Mouse (Mus musculus) liver, adult 2 months (tissue): ENCODE measurements around the gene Rab7b. TPM values are rescaled to one million over a fixed set of nuclear protein-coding genes. Genes with fewer than 3 reads are reported as not detected.

Experiments
- DNase-seq: peaks from one replicate; pipeline ENCODE4 v3.0.0-alpha.2; 2011; ENCODE audit warnings: low read depth, low spot score; ENCODE audit errors: extremely low read depth
- H3K27ac ChIP-seq: fragments of 200-500 bp; replicated peaks from 2 replicates; pipeline ENCODE4 v1.5.1; 2012; ENCODE audit warnings: low read depth, mild to moderate bottlenecking, control low read depth, inconsistent platforms, low read length; ENCODE audit not compliant: insufficient read depth
- H3K27me3 ChIP-seq: fragments of 200-500 bp; 2 replicates; pipeline ENCODE4 v1.6.1; 2012; ENCODE audit warnings: mild to moderate bottlenecking, moderate library complexity, low read length, inconsistent platforms; ENCODE audit not compliant: control insufficient read depth, insufficient read depth
- H3K36me3 ChIP-seq: fragments of 200-500 bp; 2 replicates; pipeline ENCODE4 v1.6.1; 2012; ENCODE audit warnings: low read length, inconsistent platforms; ENCODE audit not compliant: control insufficient read depth, insufficient read depth
- H3K4me1 ChIP-seq: fragments of 200-500 bp; 2 replicates; pipeline ENCODE4 v1.6.1; 2011; ENCODE audit warnings: low read length; ENCODE audit not compliant: control insufficient read depth, insufficient read depth
- H3K4me3 ChIP-seq: fragments of 200-500 bp; 2 replicates; pipeline ENCODE4 v1.5.1; 2011; ENCODE audit warnings: low read depth, mild to moderate bottlenecking, control low read depth, low read length, moderate library complexity; ENCODE audit not compliant: insufficient read depth
- H3K79me2 ChIP-seq: fragments of 200-500 bp; 2 replicates; pipeline ENCODE4 v1.6.1; 2012; ENCODE audit warnings: inconsistent platforms, mild to moderate bottlenecking, low read length, moderate library complexity; ENCODE audit not compliant: control insufficient read depth, insufficient read depth
- H3K9ac ChIP-seq: fragments of 200-500 bp; 2 replicates; pipeline ENCODE4 v1.6.1; 2012; ENCODE audit warnings: low read depth, mild to moderate bottlenecking, control low read depth, inconsistent platforms, low read length
- CTCF ChIP-seq: fragments of 200-500 bp; IDR thresholded peaks from 2 replicates; pipeline ENCODE4 v1.5.1; 2011; ENCODE audit warnings: low read depth, low read length, control low read depth
- POLR2A ChIP-seq: fragments of 200-500 bp; IDR thresholded peaks from 2 replicates; pipeline ENCODE4 v1.6.1; 2011; ENCODE audit warnings: low read length, control low read depth; ENCODE audit not compliant: insufficient read depth; ENCODE audit errors: extremely low read depth
- WGBS: fragments of 180-500 bp; shearing (Covaris S2); methylation state at CpG from one replicate; pipeline ENCODE4 v1.1.7; 2018; 5-methylcytosine and 5-hydroxymethylcytosine counted together
- polyA plus RNA-seq: library from polyadenylated mRNA; depleted of rRNA; stranded (reverse); fragments of >200 nt; gene quantifications from 2 replicates; pipeline ENCODE4 v1.2.3, GENCODE M21; 2012
- total RNA-seq: library from RNA; depleted of rRNA; stranded (reverse); fragments of >200 nt; gene quantifications from 2 replicates; pipeline ENCODE4 v1.2.3, GENCODE M21; 2014

The Rab7b gene
- total and polyA plus RNA-seq, 2 experiments = 0.45 to 0.83 TPM

GRCm38 (mm10) chr1:131718952-131719694 is 30.6 kb downstream of the Rab7b start:
- no peak overlapping the region for H3K27ac ChIP-seq
- 87% methylated on average over 16 of the region's 16 CpGs for WGBS
- TF ChIP-seq POLR2A (no peak), CTCF (no peak)
- DNase-seq = no peak
- no peaks in the 10 kb centered on the region for H3K27me3 ChIP-seq
- H3K4me1 ChIP-seq = no peaks in the 10 kb centered on the region
- no peak overlapping the region for H3K4me3 ChIP-seq
- no peaks in the 10 kb centered on the region for H3K36me3 ChIP-seq
- H3K79me2 ChIP-seq = no peaks in the 10 kb centered on the region
- H3K9ac ChIP-seq = no peak overlapping the region

GRCm38 (mm10) chr1:131721989-131722388 is 33.5 kb downstream of the Rab7b start:
- H3K4me1 ChIP-seq = no peaks in the 10 kb centered on the region
- no peaks in the 10 kb centered on the region for H3K27me3 ChIP-seq
- no peak for DNase-seq
- H3K79me2 ChIP-seq = no peaks in the 10 kb centered on the region
- TF ChIP-seq POLR2A (no peak), CTCF (no peak)
- no peak overlapping the region for H3K9ac ChIP-seq
- WGBS = 86% methylated on average over 3 of the region's 3 CpGs
- H3K27ac ChIP-seq = no peak overlapping the region
- no peak overlapping the region for H3K4me3 ChIP-seq
- no peaks in the 10 kb centered on the region for H3K36me3 ChIP-seq

GRCm38 (mm10) chr1:131723549-131723948 is 35.1 kb downstream of the Rab7b start:
- Histone ChIP-seq H3K4me1 (no peaks in the 10 kb centered on the region), H3K79me2 (no peaks in the 10 kb centered on the region), H3K36me3 (no peaks in the 10 kb centered on the region), H3K4me3 (no peak overlapping the region), H3K27ac (no peak overlapping the region), H3K27me3 (no peaks in the 10 kb centered on the region), H3K9ac (no peak overlapping the region)
- TF ChIP-seq POLR2A (no peak), CTCF (no peak)
- WGBS = 71% methylated on average over 4 of the region's 4 CpGs
- no peak for DNase-seq

GRCm38 (mm10) chr1:131726586-131726985 is 38.1 kb downstream of the Rab7b start:
- no peaks in the 10 kb centered on the region for H3K79me2 ChIP-seq
- no peaks in the 10 kb centered on the region for H3K27me3 ChIP-seq
- no peaks in the 10 kb centered on the region for H3K4me1 ChIP-seq
- 49% methylated on average over 6 of the region's 6 CpGs for WGBS
- no peak overlapping the region for H3K27ac ChIP-seq
- TF ChIP-seq POLR2A (no peak), CTCF (no peak)
- no peaks in the 10 kb centered on the region for H3K36me3 ChIP-seq
- H3K4me3 ChIP-seq = no peak overlapping the region
- no peak overlapping the region for H3K9ac ChIP-seq
- no peak for DNase-seq

- no peak overlapping the region for H3K27ac ChIP-seq
- no peaks in the 10 kb centered on the region for H3K79me2 ChIP-seq
- TF ChIP-seq CTCF = no peak
- no peak for TF ChIP-seq POLR2A
- no peak overlapping the region for H3K4me3 ChIP-seq
- DNase-seq = no peak
- H3K27me3 ChIP-seq = no peaks in the 10 kb centered on the region
- no peak overlapping the region for H3K9ac ChIP-seq
- no peaks in the 10 kb centered on the region for H3K36me3 ChIP-seq
- 80% methylated on average over 12 of the region's 12 CpGs for WGBS
- no peaks in the 10 kb centered on the region for H3K4me1 ChIP-seq
Measured at GRCm38 (mm10) chr1:131730639-131731437, 42.3 kb downstream of the Rab7b start.
